Mouse (Mus musculus) liver, postnatal 0 days (tissue): ENCODE results near the gene C2cd3.

Experiments used
- CTCF ChIP-seq: sonication (generic); IDR thresholded peaks from 2 replicates; pipeline ENCODE4 v1.5.1; 2016; ENCODE audit warnings: antibody characterized with exemption, low read depth
- EP300 ChIP-seq: IDR thresholded peaks from 2 replicates; pipeline ENCODE4 v1.6.1; 2016; ENCODE audit warnings: antibody characterized with exemption, low read depth, mild to moderate bottlenecking

- no peak for TF ChIP-seq CTCF
- TF ChIP-seq EP300 = no peak
Observed at GRCm38 (mm10) chr7:100511602-100512001, 139.6 kb downstream of the C2cd3 start.
